Mouse (Mus musculus) neural tube, embryonic 14.5 days (tissue): ENCODE data around the gene Lce3d. TPM values are rescaled to one million over a fixed set of nuclear protein-coding genes. Genes with fewer than 3 reads are reported as not detected.

Source experiments
- ATAC-seq: fragments of 200-750 bp; cut with Nextera tagmentation; 2 replicates; pipeline ENCODE4 v1.8.0; 2017; ENCODE audit warnings: low read depth, mild to moderate bottlenecking, moderate TSS enrichment, moderate library complexity
- H3K27ac ChIP-seq: fragments of 300-500 bp; sonication (generic); 2 replicates; pipeline ENCODE4 v1.5.1; 2014; ENCODE audit warnings: low read depth, mild to moderate bottlenecking, control low read depth, low read length, moderate library complexity, mixed read lengths
- H3K27me3 ChIP-seq: fragments of 300-500 bp; sonication (generic); 2 replicates; pipeline ENCODE4 v1.6.1; 2014; ENCODE audit warnings: low read length; ENCODE audit not compliant: control insufficient read depth, insufficient read depth
- H3K36me3 ChIP-seq: fragments of 300-500 bp; sonication (generic); 2 replicates; pipeline ENCODE4 v1.6.1; 2014; ENCODE audit warnings: low read length, mixed read lengths; ENCODE audit not compliant: control insufficient read depth, insufficient read depth
- H3K4me1 ChIP-seq: fragments of 300-500 bp; sonication (generic); 2 replicates; pipeline ENCODE4 v1.6.1; 2014; ENCODE audit warnings: low read length; ENCODE audit not compliant: control insufficient read depth, insufficient read depth
- H3K4me2 ChIP-seq: fragments of 300-500 bp; sonication (generic); 2 replicates; pipeline ENCODE4 v1.6.1; 2014; ENCODE audit warnings: mild to moderate bottlenecking, low read depth, low read length, control low read depth
- H3K4me3 ChIP-seq: fragments of 300-500 bp; sonication (generic); 2 replicates; pipeline ENCODE4 v1.5.1; 2014; ENCODE audit warnings: low read depth, low read length, control low read depth, mixed read lengths
- H3K9ac ChIP-seq: fragments of 300-500 bp; sonication (generic); replicated peaks from 2 replicates; pipeline ENCODE4 v1.6.1; 2014; ENCODE audit warnings: low read depth, mild to moderate bottlenecking, control low read depth, low read length, mixed read lengths
- H3K9me3 ChIP-seq: fragments of 300-500 bp; sonication (generic); 2 replicates; pipeline ENCODE4 v1.6.1; 2016; ENCODE audit warnings: low read length; ENCODE audit not compliant: control insufficient read depth
- WGBS: fragments of 180-500 bp; shearing (Covaris S2); extraction: QIAGEN DNeasy Blood & Tissue Kit; methylation state at CpG from one replicate; pipeline ENCODE4 v1.1.7; 2014; 5-methylcytosine and 5-hydroxymethylcytosine counted together
- polyA plus RNA-seq: library from polyadenylated mRNA; unstranded; fragments of >200 nt; fragmentation: Nextera tagmentation; extraction: Ambion mirVana; gene quantifications from 2 replicates; pipeline ENCODE4 v1.2.1, GENCODE M21; 2014

Lce3d gene
- polyA plus RNA-seq = not detected in 2 replicates

DNA sequence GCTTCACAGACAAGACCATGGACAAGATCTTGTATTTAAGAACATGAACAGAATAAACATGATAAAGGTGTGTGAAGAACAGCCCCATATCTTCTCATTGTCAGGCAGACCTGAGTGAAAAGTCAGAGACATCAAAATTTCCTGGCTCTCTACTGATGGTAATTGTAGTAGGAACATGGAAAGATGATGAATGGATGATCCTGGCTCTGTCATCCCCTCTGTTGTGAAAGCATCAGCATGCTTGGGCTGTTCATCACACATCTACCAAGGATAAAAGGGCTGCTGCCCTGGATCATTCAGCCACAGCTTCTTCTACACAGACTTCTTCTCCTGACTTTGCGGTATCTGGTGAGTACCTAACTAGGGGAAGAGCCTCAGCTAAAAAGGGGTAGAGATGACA is at the start of gene Lce3d:
Gene Lce3d (plus strand): TSS at position 301 of the 400 bp plus-strand sequence.
- no peak within 1 kb of the TSS for H3K9ac ChIP-seq
- no peaks in the 10 kb centered on the region for H3K9me3 ChIP-seq
- 97% methylated on average over 1 of the region's 1 CpGs for WGBS
- no peak within 1 kb of the TSS for H3K27ac ChIP-seq
- no peak for ATAC-seq
- no peak within 1 kb of the TSS for H3K4me3 ChIP-seq
- no peaks in the 10 kb centered on the region for H3K27me3 ChIP-seq
- no peaks in the 10 kb centered on the region for H3K36me3 ChIP-seq
- H3K4me1 ChIP-seq = no peaks in the 10 kb centered on the region
- H3K4me2 ChIP-seq = no peak within 1 kb of the TSS

GRCm38 (mm10) chr3:92907571-92907970 is 49.6 kb upstream of the Lce3d start:
- ATAC-seq = peak; percentile 75; the same call in 1 of the 2 replicates
- Histone ChIP-seq H3K4me1 (no peaks in the 10 kb centered on the region), H3K27ac (no peak overlapping the region), H3K4me3 (no peak overlapping the region), H3K4me2 (no peak overlapping the region), H3K9ac (no peak overlapping the region), H3K36me3 (no peaks in the 10 kb centered on the region), H3K9me3 (no peaks in the 10 kb centered on the region), H3K27me3 (no peaks in the 10 kb centered on the region)
- WGBS = 34% methylated on average over 4 of the region's 4 CpGs

DNA sequence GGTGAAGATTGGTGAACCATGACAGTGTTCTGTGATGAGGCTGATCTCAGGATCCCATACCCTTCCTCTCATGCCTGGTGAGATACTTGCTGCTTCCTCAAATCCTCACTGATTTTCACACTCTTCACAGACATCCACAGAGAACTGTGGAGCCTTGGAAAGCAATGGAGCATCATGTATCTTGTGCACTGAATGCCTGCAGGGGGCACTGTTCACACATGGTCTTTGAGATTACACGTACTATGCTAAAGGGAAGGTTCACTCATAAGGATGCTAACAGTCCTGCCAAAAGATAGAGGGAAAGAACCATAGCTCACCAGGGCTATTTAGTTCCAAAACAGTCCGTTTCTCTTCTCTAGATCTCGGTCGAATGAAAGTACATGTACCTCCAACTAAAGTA is 36.8 kb upstream of the Lce3d start:
- H3K36me3 ChIP-seq = no peaks in the 10 kb centered on the region
- ATAC-seq = no peak
- no peak overlapping the region for H3K4me2 ChIP-seq
- no peak overlapping the region for H3K4me3 ChIP-seq
- H3K9me3 ChIP-seq = no peaks in the 10 kb centered on the region
- no peaks in the 10 kb centered on the region for H3K27me3 ChIP-seq
- H3K4me1 ChIP-seq = no peaks in the 10 kb centered on the region
- WGBS = 59% methylated on average over 4 of the region's 4 CpGs
- H3K9ac ChIP-seq = no peak overlapping the region
- no peak overlapping the region for H3K27ac ChIP-seq

DNA sequence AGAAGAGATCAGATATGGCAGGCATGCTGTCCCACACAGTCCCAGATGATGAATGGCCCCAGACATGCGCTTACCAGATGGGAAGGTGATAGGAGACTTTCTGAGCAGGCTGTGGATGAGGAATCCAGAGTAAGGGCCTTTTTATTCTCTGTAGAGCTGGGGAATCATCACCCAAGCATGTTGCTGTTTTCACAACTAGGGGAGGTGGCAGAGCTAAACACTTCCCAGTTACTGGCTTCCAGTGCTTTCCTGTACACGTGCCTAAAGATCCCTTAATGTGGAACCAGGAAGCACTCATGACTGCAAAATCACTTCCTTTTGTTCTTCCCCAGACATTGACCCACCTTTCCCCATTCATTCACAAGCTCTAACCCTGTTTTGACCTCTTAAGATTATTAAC is 31.1 kb upstream of the Lce3d start, which contains the start of gene Lce3a:
Gene Lce3a (minus strand): TSS at position 101 of the 400 bp plus-strand sequence.
- no peak within 1 kb of the TSS for H3K27ac ChIP-seq

GRCm38 (mm10) chr3:92932679-92933078 is 24.5 kb upstream of the Lce3d start, which contains the start of gene Lce3b:
TSS of gene Lce3b (plus strand) at chr3:92932979.
- Histone ChIP-seq H3K27me3 (no peaks in the 10 kb centered on the region), H3K9ac (no peak within 1 kb of the TSS), H3K27ac (no peak within 1 kb of the TSS), H3K4me2 (no peak within 1 kb of the TSS), H3K9me3 (no peaks in the 10 kb centered on the region), H3K4me3 (no peak within 1 kb of the TSS), H3K36me3 (no peaks in the 10 kb centered on the region), H3K4me1 (no peaks in the 10 kb centered on the region)
- WGBS = 66% methylated on average over 2 of the region's 2 CpGs
- ATAC-seq = no peak

More for the DNA sequence above, 31.1 kb upstream of the Lce3d start, which contains the start of gene Lce3a:
- H3K9ac ChIP-seq = no peak within 1 kb of the TSS
- no peak within 1 kb of the TSS for H3K4me3 ChIP-seq
- H3K27me3 ChIP-seq = no peaks in the 10 kb centered on the region
- H3K36me3 ChIP-seq = no peaks in the 10 kb centered on the region
- no peak for ATAC-seq
- H3K4me1 ChIP-seq = no peaks in the 10 kb centered on the region
- 68% methylated on average over 2 of the region's 2 CpGs for WGBS
- no peaks in the 10 kb centered on the region for H3K9me3 ChIP-seq
- H3K4me2 ChIP-seq = no peak within 1 kb of the TSS

DNA sequence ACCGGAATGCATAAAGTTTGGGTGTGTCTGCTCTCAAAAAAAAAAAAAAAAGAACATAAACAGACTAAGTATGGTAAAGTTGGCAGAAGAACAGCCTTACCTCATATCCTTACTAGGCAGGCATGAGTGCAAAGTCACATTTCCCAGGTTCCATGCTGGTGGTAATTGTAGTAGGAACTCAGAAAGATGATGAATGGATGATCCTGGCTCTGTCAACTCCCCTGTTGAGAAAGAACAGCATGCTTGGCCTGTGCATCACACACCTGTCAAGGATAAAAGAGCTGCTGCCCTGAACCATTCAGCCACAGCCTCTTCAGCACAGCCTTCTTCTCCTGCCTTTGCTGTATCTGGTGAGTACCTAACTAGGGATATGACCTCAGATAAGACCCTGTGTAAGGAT is 13.0 kb upstream of the Lce3d start, which contains the start of gene Lce3c:
Gene Lce3c (plus strand): TSS at position 301 of the 400 bp plus-strand sequence.
- H3K36me3 ChIP-seq = no peaks in the 10 kb centered on the region
- H3K4me1 ChIP-seq = no peaks in the 10 kb centered on the region
- no peak within 1 kb of the TSS for H3K27ac ChIP-seq
- H3K27me3 ChIP-seq = no peaks in the 10 kb centered on the region
- H3K4me3 ChIP-seq = no peak within 1 kb of the TSS
- H3K4me2 ChIP-seq = no peak within 1 kb of the TSS
- no peaks in the 10 kb centered on the region for H3K9me3 ChIP-seq
- no peak for ATAC-seq
- no peak within 1 kb of the TSS for H3K9ac ChIP-seq
- 72% methylated on average over 1 of the region's 1 CpGs for WGBS

- 86% methylated on average over 2 of the region's 2 CpGs for WGBS
- H3K9ac ChIP-seq = no peak within 1 kb of the TSS
Measured at GRCm38 (mm10) chr3:92966761-92967160, 9.6 kb downstream of the Lce3d start, which contains the start of gene Lce3e. TSS of gene Lce3e (plus strand) at chr3:92967061.

DNA sequence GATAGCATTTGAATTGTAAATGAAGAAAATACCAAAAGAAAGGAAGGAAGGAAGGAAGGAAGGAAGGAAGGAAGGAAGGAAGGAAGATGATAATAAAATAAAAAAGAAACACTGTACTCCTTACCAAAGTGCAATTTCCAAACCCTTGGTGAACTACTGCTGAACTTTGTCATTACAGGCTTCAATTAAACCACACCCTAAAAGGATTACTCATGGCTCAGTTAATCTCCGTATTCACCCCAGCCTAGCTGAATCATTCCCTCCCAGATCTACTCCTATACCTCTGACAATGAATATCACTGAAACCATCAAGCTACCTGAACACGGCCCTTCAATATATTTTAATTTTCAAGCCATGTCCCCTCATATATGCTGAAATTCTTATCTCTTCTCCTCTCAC is 21.3 kb downstream of the Lce3d start:
- Histone ChIP-seq H3K9me3 (no peaks in the 10 kb centered on the region), H3K4me3 (no peak overlapping the region), H3K4me2 (no peak overlapping the region), H3K4me1 (no peaks in the 10 kb centered on the region), H3K27ac (no peak overlapping the region), H3K9ac (no peak overlapping the region), H3K36me3 (no peaks in the 10 kb centered on the region), H3K27me3 (no peaks in the 10 kb centered on the region)
- no peak for ATAC-seq
- 80% methylated on average over 2 of the region's 2 CpGs for WGBS

More at GRCm38 (mm10) chr3:92966761-92967160, 9.6 kb downstream of the Lce3d start, which contains the start of gene Lce3e:
- Histone ChIP-seq H3K27ac (no peak within 1 kb of the TSS), H3K36me3 (no peaks in the 10 kb centered on the region), H3K27me3 (no peaks in the 10 kb centered on the region), H3K4me2 (no peak within 1 kb of the TSS), H3K4me1 (no peaks in the 10 kb centered on the region), H3K9me3 (no peaks in the 10 kb centered on the region), H3K4me3 (no peak within 1 kb of the TSS)
- ATAC-seq = no peak

GRCm38 (mm10) chr3:92991926-92992325 is 34.7 kb downstream of the Lce3d start, which contains the start of gene Lce3f:
TSS of gene Lce3f (plus strand) at chr3:92992226.
- no peak within 1 kb of the TSS for H3K4me3 ChIP-seq
- H3K4me2 ChIP-seq = no peak within 1 kb of the TSS
- no peak for ATAC-seq
- H3K4me1 ChIP-seq = no peaks in the 10 kb centered on the region
- H3K27ac ChIP-seq = no peak within 1 kb of the TSS
- no peaks in the 10 kb centered on the region for H3K27me3 ChIP-seq
- H3K36me3 ChIP-seq = no peaks in the 10 kb centered on the region
- H3K9me3 ChIP-seq = no peaks in the 10 kb centered on the region
- no peak within 1 kb of the TSS for H3K9ac ChIP-seq
